Comparison of ENCODE assay signal across 18 mouse cellular contexts in genomic region chr17:8666912-8667311, GRCm38 (mm10).
"Had no signal": no experiment of that assay in that cellular context is flagged by ENCODE, and none has a peak within 500 bp of the region (broad histone marks: within the 10 kb centered on the region; RNA-seq: fewer than 3 reads in every experiment).

No protein-coding gene starts in this region.

- H3K27me3 ChIP-seq: midbrain, embryonic 12.5 days; neural tube, embryonic 13.5 days; neural tube, embryonic 15.5 days had no signal

- ATAC-seq: midbrain, embryonic 16.5 days had no signal

- H3K9ac ChIP-seq: lung, embryonic 14.5 days; midbrain, embryonic 12.5 days; neural tube, embryonic 13.5 days; neural tube, embryonic 15.5 days had no signal

- DNase-seq: lung, adult 18-20 months; lung, embryonic 14.5 days; lung, postnatal 10 days; lung, postnatal 4 days; midbrain, embryonic 14.5 days; retina, postnatal 1 day; right cerebral cortex, postnatal 25 days; right cerebral cortex, postnatal 4 days; spleen, adult 18-20 months; thymus, adult 2 months; thymus, postnatal 25 days; thymus, postnatal 4 days had no signal

- H3K27ac ChIP-seq: midbrain, embryonic 10.5 days; midbrain, embryonic 12.5 days; neural tube, embryonic 13.5 days; neural tube, embryonic 15.5 days had no signal

- H3K4me3 ChIP-seq: midbrain, embryonic 10.5 days; midbrain, embryonic 12.5 days; myocyte; neural tube, embryonic 13.5 days; neural tube, embryonic 15.5 days had no signal

- H3K36me3 ChIP-seq: midbrain, embryonic 10.5 days; midbrain, embryonic 12.5 days; neural tube, embryonic 13.5 days; neural tube, embryonic 15.5 days had no signal

- H3K4me1 ChIP-seq: midbrain, embryonic 10.5 days; midbrain, embryonic 12.5 days; neural tube, embryonic 13.5 days; neural tube, embryonic 15.5 days had no signal

- H3K9me3 ChIP-seq: midbrain, embryonic 12.5 days; neural tube, embryonic 13.5 days; neural tube, embryonic 15.5 days had no signal

- H3K4me2 ChIP-seq: lung, embryonic 14.5 days; midbrain, embryonic 12.5 days; neural tube, embryonic 13.5 days; neural tube, embryonic 15.5 days had no signal
